Mouse (Mus musculus): ENCODE data around the gene Ip6k3.

Gene Ip6k3

GRCm38 (mm10) chr17:27122701-27123100, 44.9 kb downstream of the Ip6k3 start:
- in situ Hi-C loops (cut with MboI), result no loop called here

- in situ Hi-C loops (cut with MboI), result no loop called here
Observed at GRCm38 (mm10) chr17:27121781-27122180, 45.8 kb downstream of the Ip6k3 start.

GRCm38 (mm10) chr17:27121266-27121665, 46.3 kb downstream of the Ip6k3 start:
- in situ Hi-C loops (cut with MboI), result no loop called here

GRCm38 (mm10) chr17:27120561-27121024, 47.0 kb downstream of the Ip6k3 start:
- in situ Hi-C loops (cut with MboI), result no loop called here

GRCm38 (mm10) chr17:27119954-27120353, 47.6 kb downstream of the Ip6k3 start:
- in situ Hi-C loops (cut with MboI), result no loop called here

GRCm38 (mm10) chr17:27119540-27119895, 48.1 kb downstream of the Ip6k3 start:
- in situ Hi-C loops (cut with MboI), result no loop called here

- in situ Hi-C loops (cut with MboI), result no loop called here
Observed at GRCm38 (mm10) chr17:27118676-27119539, 48.7 kb downstream of the Ip6k3 start.

GRCm38 (mm10) chr17:27110072-27110471, 57.5 kb downstream of the Ip6k3 start:
- in situ Hi-C loops (cut with MboI), result no loop called here

- in situ Hi-C loops (cut with MboI), result no loop called here
Observed at GRCm38 (mm10) chr17:27107936-27108335, 59.7 kb downstream of the Ip6k3 start.

- in situ Hi-C loops (cut with MboI), result no loop called here
Observed at GRCm38 (mm10) chr17:27106745-27107144, 60.9 kb downstream of the Ip6k3 start.

GRCm38 (mm10) chr17:27105698-27106470, 61.7 kb downstream of the Ip6k3 start:
- in situ Hi-C loops (cut with MboI), result no loop called here

- in situ Hi-C loops (cut with MboI), result no loop called here
Observed at GRCm38 (mm10) chr17:27101675-27102074, 65.9 kb downstream of the Ip6k3 start.

GRCm38 (mm10) chr17:27095690-27096089, 71.9 kb downstream of the Ip6k3 start:
- in situ Hi-C loops (cut with MboI), result no loop called here

All from mature B cell (primary cell).